Mouse (Mus musculus): Measurements from ENCODE around the gene Cdk5rap1. TPM values are rescaled to one million over a fixed set of nuclear protein-coding genes. Genes with fewer than 3 reads are reported as not detected.

Cdk5rap1 gene
- total RNA-seq, 1 experiment from 2014 or later = 18.2 TPM

Other genes starting within 250 kb of the Cdk5rap1 start
- not detected in 2 replicates for gene Bpifa3, start 242.7 kb downstream of the Cdk5rap1 start, total RNA-seq (2021)
- gene Bpifa1, start 230.1 kb downstream of the Cdk5rap1 start, total RNA-seq (2021) = not detected in 2 replicates
- not detected in 2 replicates for gene Bpifa5, start 210.4 kb downstream of the Cdk5rap1 start, total RNA-seq (2021)
- not detected in 2 replicates for gene Bpifb1, start 182.2 kb downstream of the Cdk5rap1 start, total RNA-seq (2021)
- gene Bpifb5, start 149.3 kb downstream of the Cdk5rap1 start, total RNA-seq (2021) = not detected in 2 replicates
- gene Bpifb9a, start 115.2 kb downstream of the Cdk5rap1 start, total RNA-seq (2021) = not detected in 2 replicates
- gene Bpifb9b, start 65.8 kb downstream of the Cdk5rap1 start, total RNA-seq (2021) = not detected in 2 replicates
- gene Snta1, start 35.1 kb upstream of the Cdk5rap1 start, total RNA-seq (2021) = 21.9 and 24.7 TPM in 2 replicates
- gene Cbfa2t2, start 63.5 kb upstream of the Cdk5rap1 start, total RNA-seq (2021) = 40.7 and 50.1 TPM in 2 replicates
- not detected in 2 replicates for gene 1700003F12Rik, start 174.1 kb upstream of the Cdk5rap1 start, total RNA-seq (2021)
- 0.21 TPM in 1 of 2 replicates, not detected in the other for gene Actl10, start 178.8 kb upstream of the Cdk5rap1 start, total RNA-seq (2021)
- gene Necab3, start 185.9 kb upstream of the Cdk5rap1 start, total RNA-seq (2021) = 2.0 and 2.1 TPM in 2 replicates
- 11.2 and 13.2 TPM in 2 replicates for gene E2f1, start 196.9 kb upstream of the Cdk5rap1 start, total RNA-seq (2021)
- 32.7 and 34.3 TPM in 2 replicates for gene Pxmp4, start 230.7 kb upstream of the Cdk5rap1 start, total RNA-seq (2021)
- gene Zfp341, start 240.3 kb upstream of the Cdk5rap1 start, total RNA-seq (2021) = 3.3 and 3.6 TPM in 2 replicates
- gene 4930519P11Rik, start 240.4 kb upstream of the Cdk5rap1 start, total RNA-seq (2021) = 1.2 TPM in 1 of 2 replicates, not detected in the other

Data from adrenal gland, postnatal 25 days (tissue).